Mouse (Mus musculus): Measurements from ENCODE around the gene Ccdc27. TPM values are rescaled to one million over a fixed set of nuclear protein-coding genes. Genes with fewer than 3 reads are reported as not detected.

Gene Ccdc27
- total RNA-seq (2021) = not detected
- long read RNA-seq, experiment 1 = 0 reads
- long read RNA-seq, experiment 2 = 0 reads

DNA sequence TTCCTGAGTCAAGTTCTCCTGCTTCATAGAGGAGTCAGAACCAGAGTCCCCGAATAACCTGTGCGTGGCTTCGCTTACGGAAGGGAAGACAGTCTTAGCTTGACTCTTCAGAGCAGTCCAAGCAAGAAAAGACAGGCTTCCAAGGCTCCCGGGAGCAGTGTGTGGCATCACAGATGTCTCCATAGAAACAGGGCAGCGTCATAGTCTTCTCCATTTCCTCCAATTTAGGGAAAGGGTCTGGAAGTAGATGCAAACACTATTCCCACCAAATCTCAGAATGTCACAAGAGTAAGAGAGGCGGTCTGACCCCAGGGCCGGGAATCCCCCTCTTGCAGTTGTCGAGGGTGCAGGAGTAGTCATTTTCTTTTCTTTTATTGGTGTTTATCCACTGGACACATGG is at the start of gene Ccdc27:
Gene Ccdc27, minus strand, starts transcription at position 101 of the 400 bp plus-strand sequence.
- no peak for TF ChIP-seq CTCF (IDR thresholded peaks at IDR 0.05)
- no peak within 1 kb of the TSS for H3K27ac ChIP-seq
- intact Hi-C loops (cut with DNase I) = no loop called here
- DNase-seq = no peak
- H3K4me3 ChIP-seq = no peak within 1 kb of the TSS

DNA sequence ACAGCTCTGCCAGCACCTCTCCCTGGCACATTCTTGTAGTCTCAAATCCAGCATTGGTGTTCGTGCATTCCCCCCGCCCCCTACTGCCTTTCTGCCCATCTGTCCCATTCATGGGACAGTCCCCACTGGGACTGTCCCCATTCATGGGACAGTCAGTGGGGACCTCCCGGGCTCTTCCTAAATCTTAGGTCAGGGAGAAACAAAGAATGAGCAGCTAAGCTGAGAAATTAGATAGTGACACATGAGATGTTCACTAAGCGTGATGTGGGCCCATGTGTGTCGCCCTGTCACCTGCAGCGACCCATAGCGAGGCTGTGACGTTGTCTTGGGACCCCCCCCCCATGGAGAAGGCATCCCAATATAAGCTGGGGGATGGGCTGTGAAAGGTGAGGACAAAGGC is 48.9 kb upstream of the Ccdc27 start:
- no peak for TF ChIP-seq CTCF (IDR thresholded peaks at IDR 0.05)
- Histone ChIP-seq H3K4me3 (no peak overlapping the region), H3K27ac (no peak overlapping the region)
- intact Hi-C loops (cut with DNase I) = no loop called here
- DNase-seq = no peak

DNA sequence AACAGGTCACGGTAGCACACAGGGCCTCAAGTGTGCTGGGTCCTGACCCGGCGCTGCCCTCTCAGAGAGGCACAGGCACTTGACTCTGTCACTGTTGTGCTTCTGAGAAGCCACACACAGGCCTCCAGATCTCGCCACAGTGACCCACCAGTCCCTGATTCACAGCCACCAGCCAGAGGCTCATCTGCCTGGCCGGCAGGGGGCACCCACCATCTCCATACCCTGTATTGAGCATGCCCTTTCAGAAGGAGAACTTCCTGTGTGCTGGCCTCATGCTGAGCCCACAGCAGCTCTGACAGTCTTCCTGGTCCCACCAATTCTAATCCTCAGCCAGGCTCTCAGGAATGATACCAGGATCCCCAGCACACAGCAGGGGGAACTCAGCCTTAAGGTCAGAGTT is 46.7 kb upstream of the Ccdc27 start:
- TF ChIP-seq CTCF (IDR thresholded peaks at IDR 0.05) = peak; percentile 47
- H3K27ac ChIP-seq = no peak overlapping the region
- DNase-seq = no peak
- intact Hi-C loops (cut with DNase I) = no loop called here
- no peak overlapping the region for H3K4me3 ChIP-seq

DNA sequence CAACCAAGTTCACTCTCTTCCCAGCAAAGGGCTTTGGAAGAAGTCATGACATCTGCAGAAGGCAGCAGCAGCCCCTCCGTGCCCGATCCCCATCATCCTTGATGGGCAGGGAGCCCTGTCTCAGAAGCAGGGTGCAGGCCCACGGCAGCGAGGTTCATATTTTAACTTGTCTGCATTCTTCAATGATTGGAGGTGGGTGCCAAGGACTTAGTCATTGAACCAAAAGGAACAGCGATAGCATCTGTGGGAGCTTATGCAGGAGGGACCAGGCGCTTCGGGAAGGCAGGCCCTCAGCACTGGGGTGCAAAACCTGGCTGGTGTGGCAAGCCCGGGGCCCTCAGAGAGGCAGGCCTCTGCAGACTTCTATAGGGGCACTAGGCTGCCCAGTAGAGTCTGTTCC is 44.0 kb upstream of the Ccdc27 start:
- intact Hi-C loops (cut with DNase I) = no loop called here
- no peak for DNase-seq
- no peak for TF ChIP-seq CTCF (IDR thresholded peaks at IDR 0.05)
- H3K27ac ChIP-seq = no peak overlapping the region
- H3K4me3 ChIP-seq = no peak overlapping the region

DNA sequence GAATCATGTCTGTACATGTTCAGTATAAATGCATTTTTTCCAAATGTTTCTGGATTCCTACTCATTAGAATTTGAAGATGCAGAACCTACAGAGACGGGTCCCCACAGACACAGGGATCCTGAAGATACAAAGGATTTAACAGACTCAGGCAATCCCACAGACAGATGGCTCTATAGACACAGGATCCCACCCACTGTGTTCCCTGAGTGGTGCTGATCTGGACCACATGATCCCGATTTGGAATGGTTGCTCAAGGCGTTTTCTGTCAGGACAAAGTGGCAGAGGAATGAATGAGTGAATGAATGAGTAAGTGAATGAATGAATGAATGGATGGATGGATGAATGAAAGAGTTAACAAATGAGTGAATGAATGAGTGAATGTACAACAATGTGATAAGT is 43.4 kb upstream of the Ccdc27 start:
- no peak for DNase-seq
- intact Hi-C loops (cut with DNase I) = no loop called here
- Histone ChIP-seq H3K4me3 (no peak overlapping the region), H3K27ac (no peak overlapping the region)
- TF ChIP-seq CTCF (IDR thresholded peaks at IDR 0.05) = no peak

DNA sequence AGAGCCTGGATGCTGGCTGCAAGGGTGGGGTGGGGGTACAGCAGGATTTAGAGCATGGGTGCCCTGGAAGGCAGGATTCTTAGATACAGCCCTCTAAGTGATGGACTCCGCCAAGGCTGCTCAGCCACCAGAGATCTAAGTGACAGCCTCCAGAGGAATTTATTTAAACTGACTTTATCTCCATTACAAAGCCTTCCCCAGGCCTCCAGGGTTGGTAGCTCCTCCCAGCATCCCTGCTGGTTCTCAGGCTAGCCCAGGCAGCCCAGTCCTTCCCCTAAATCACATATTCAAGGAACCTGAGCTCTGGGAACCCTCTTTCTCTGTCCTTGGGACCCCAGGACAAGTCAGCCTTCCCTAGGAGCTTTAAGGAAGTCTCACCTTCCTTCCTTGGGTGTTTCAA is 39.5 kb upstream of the Ccdc27 start:
- no peak overlapping the region for H3K4me3 ChIP-seq
- no peak for TF ChIP-seq CTCF (IDR thresholded peaks at IDR 0.05)
- intact Hi-C loops (cut with DNase I) = no loop called here
- no peak overlapping the region for H3K27ac ChIP-seq
- no peak for DNase-seq

DNA sequence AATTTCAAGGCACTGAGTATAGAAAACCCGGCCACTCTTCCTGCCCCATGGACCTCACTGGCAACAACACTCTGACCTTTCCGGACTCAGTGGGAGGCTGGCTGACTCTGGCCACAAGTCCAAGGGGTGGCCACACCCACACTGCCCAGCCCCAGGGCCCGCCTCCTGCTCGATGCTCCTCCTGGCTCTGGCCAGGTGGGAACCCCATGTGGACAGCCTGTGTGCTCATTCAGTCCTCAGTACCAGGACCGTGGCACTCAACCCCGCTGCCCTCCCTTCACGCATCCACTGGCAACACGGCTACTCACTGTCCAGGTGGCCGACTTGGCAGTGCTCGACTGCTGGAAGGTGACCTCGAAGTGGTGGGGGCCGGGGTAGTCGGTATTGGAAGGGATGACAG is 38.5 kb upstream of the Ccdc27 start:
- Histone ChIP-seq H3K4me3 (no peak overlapping the region), H3K27ac (no peak overlapping the region)
- intact Hi-C loops (cut with DNase I) = no loop called here
- TF ChIP-seq CTCF (IDR thresholded peaks at IDR 0.05) = no peak
- DNase-seq = no peak

DNA sequence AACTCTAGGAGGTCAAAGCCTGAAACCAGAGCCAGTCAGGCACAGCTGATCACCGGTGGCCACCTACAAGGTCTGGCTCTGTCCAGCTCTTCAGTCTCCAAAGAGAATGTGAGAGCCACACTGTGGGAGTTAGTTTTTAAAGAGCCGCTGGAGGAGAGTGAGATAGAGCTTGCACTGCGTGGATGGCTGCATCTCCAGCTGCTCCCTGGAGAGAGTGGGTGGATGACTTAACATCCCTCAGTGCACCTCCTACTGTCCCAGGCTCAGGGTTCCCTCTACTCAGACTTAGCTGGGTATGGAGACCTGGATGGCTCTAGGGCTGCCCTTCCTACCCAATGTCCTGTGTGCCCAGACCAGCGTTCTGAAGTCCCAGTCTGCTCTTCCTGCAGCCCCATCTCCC is 37.7 kb upstream of the Ccdc27 start:
- TF ChIP-seq CTCF (IDR thresholded peaks at IDR 0.05) = no peak
- intact Hi-C loops (cut with DNase I) = no loop called here
- H3K27ac ChIP-seq = no peak overlapping the region
- DNase-seq = no peak
- no peak overlapping the region for H3K4me3 ChIP-seq

DNA sequence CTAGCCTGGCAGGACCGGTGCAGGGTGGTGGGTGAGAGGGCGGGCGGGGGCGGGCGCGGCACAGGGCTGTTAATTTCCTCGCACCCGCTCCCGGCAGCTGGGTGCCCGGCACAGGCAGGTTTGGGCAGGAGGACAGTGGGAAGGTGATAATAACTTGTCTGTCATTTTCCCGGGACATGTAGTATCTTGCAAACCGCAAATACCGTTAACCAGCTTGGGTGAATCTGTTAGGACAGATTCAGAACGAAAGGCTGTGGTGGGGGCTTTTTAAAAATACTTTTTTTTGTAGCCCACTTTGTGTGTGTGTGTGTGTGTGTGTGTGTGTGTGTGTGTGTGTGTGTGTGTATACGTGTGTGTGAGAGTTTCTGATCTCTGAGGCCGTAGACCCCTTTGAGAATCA is 29.5 kb upstream of the Ccdc27 start:
- DNase-seq = no peak
- Histone ChIP-seq H3K4me3 (no peak overlapping the region), H3K27ac (no peak overlapping the region)
- TF ChIP-seq CTCF (IDR thresholded peaks at IDR 0.05) = no peak
- intact Hi-C loops (cut with DNase I) = no loop called here

DNA sequence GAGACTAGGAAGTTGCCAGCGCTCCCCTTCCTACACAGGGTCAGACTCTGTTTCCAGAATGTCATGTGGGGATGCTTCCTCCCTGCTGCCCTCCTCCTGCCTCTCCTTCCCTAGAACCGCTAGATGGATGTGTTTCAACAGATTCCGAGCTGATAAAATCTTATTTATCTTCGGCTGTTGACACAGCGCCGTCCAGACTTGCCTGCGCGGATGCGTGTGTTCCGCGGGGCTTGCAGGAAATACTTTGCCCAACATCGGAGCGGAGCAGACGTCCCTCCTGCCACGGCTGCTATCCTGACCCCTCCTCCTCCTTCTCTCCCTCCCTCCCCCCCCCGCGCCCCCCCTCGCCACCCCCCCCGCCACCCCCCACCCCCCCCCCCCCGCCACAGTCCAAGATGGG is 29.0 kb upstream of the Ccdc27 start:
- intact Hi-C loops (cut with DNase I) = no loop called here
- DNase-seq = no peak
- no peak for TF ChIP-seq CTCF (IDR thresholded peaks at IDR 0.05)
- no peak overlapping the region for H3K27ac ChIP-seq
- H3K4me3 ChIP-seq = no peak overlapping the region

DNA sequence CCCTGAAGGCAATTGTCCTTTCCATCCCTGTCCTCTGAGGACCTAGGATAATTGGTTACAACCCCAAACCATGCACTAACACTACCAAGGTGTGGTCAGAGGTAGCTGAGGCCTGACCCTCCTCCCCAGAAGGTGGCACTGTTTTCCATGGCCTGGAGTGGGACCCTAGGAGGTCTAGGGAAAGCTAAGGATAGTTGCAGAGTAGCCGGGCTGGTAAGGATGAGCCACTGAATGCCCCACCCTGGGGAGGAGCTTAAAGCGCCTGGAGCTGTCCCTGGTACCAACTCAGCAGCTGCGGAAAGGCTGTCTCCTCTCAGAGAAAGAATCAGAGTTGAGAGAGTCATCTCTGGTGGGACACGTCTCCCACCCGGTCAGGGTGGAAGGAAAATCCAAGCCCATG is 28.4 kb upstream of the Ccdc27 start:
- Histone ChIP-seq H3K4me3 (no peak overlapping the region), H3K27ac (no peak overlapping the region)
- intact Hi-C loops (cut with DNase I) = no loop called here
- no peak for DNase-seq
- TF ChIP-seq CTCF (IDR thresholded peaks at IDR 0.05) = peak; percentile 9; the same call in 1 of the 2 replicates

DNA sequence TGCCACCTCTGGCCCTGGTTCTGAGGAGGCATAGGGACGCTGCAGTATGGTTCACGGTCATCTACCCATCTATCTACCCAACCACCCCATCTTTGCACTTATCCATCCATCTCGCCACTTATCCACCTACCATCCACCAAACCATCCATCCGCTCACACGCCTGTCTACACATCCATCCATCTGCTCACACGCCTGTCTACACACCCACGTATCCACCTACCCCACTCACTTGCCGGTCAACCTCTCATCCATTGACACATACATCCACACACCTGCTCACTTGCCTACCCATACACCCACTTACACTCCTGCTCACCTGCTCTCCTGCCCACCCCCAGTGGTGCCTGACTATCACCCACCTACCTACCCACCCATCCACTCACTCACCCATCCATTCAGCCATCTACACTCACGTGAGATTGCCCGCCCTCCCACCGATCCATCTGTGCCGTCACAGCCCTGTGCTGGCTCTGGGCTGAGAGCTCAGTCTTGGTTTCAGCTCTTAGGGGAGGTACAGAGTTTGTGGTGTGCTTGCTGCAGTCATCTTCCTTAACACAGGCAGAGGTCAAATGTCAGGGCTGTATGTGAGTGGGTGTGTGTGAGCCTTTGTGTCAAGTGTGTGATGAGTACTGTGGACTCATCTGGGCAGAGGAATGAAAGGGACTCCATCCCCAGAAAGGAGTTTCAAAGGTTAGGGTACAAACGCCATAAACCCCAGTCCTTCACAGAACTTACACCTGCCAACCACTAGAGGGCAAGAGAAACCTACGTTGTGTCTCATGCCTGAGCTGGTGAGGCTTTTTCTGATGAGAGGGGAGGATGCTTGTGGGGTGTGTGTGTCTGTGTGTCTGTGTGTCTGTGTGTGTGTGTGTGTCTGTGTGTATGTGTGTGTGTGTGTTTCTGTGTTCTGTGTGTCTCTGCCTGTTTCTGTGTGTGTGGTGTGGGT is 22.6 kb upstream of the Ccdc27 start:
- no peak for DNase-seq
- intact Hi-C loops (cut with DNase I) = loop anchor here (5.0 kb wide), 1 partner anchor 142 kb away; no protein-coding TSS in a partner anchor
- Histone ChIP-seq H3K27ac (no peak overlapping the region), H3K4me3 (no peak overlapping the region)
- TF ChIP-seq CTCF (IDR thresholded peaks at IDR 0.05) = peak; percentile 70

DNA sequence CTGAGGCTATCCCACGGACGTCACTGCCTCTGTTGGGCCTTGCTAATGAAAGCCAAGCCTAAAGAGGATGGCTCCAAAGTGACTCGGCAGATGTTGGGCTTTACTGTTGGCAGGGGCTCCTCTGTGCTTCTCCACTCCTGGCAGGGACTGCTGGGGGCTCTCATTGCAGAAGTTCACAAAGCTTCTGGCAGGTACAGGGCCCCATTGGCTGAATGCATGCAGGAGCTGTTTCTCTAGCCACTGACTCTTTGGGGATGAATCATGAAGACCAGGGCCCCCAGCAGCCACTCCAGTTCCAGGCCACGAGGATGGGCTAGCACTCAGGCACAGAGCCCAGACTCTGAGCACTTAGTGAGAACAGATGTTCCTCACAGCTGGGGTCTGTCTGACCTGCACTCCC is 15.2 kb upstream of the Ccdc27 start:
- TF ChIP-seq CTCF (IDR thresholded peaks at IDR 0.05) = no peak
- DNase-seq = peak; percentile 23

DNA sequence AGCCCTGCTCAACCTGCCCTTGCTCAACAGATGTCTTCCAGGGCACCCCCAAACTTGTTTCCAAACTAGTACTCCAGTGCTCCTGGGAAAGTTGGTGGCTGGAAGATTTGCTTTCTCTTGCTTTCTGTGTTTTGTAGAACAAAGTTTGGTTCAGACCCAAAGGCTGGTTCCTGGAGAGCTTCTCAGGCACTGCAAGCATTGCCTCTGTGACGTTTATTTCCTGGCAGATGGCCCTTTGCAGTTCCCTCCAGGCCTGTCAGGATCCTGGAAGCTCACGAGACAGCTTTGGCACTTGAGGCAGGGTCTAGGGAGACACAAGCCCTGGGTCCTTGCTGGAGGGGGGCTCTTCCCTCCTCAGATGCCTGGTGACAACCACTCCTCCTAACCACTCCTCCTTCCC is 14.2 kb upstream of the Ccdc27 start:
- DNase-seq = peak; percentile 34
- TF ChIP-seq CTCF (IDR thresholded peaks at IDR 0.05) = no peak
- Histone ChIP-seq H3K4me3 (no peak overlapping the region), H3K27ac (no peak overlapping the region)
- intact Hi-C loops (cut with DNase I) = no loop called here

More for the DNA sequence above, 15.2 kb upstream of the Ccdc27 start:
- Histone ChIP-seq H3K27ac (no peak overlapping the region), H3K4me3 (no peak overlapping the region)
- intact Hi-C loops (cut with DNase I) = no loop called here

All from gastrocnemius, adult 2 months (tissue).